Mouse (Mus musculus): ENCODE measurements around the gene Leng1.
A peak's percentile ranks its signal among the peaks of the same experiment; 100 is the strongest.

The Leng1 gene

DNA sequence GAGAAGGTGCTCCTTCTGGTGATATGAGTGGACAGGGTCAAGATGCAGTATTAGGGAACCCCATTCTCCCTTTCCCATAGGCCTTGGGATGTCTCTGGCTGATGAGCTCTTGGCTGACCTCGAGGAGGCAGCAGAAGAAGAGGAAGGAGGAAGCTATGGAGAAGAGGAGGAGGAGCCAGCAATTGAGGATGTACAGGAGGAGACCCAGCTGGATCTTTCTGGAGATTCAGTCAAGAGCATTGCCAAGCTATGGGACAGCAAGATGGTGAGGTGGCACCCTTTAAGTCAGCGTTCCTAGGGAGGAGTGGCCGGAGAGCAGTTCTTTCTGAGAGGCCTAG, 35.2 kb downstream of the Leng1 start:
- DNase-seq (ENCODE audit: extremely low spot score, low spot score) = no peak

DNA sequence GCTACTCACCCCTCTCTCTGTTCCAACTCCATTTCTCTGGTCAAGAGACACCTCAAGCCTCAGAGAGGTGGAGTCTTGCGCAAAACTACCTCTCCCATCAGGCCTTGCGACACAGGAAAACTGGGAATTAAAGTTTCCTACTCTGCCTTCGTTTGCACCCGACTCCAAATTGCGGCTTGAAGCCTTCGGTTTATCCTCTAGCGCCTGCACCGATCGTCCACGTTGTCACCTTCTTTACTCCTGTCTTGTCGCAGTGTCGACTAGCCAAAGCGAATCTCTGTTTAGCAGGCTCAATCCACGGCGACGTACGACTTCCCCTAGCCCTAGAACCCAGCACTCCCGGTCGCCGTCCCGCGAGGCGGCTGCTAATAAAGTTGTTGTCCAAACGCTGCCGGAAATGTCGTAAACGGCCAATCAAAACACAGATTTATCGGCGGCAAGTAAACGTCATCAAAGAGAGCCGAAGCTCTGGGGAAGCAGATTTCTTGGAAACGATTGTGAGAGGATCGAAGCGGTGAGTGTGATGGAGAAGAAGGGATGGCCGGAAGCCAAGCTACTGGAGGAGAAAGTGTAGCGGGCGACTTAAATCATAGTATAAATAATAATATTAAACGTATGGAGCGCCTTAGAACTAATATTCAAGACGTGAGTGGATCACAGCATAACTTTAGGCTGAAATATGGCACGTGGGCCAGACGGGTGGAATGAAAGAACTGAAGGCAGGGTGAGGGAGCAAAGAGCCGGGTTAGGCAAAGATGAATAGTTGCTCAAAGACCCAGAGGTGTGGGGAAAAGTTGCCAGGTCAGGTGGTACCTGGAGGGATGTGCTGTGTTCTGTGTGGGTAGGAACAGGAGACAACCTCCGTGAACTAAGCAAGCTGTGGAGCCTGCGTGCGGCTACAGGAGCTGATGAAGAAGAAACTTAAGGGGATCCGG, 35.8 kb downstream of the Leng1 start, which contains the start of the genes Tfpt and Prpf31:
Tfpt (minus strand) TSS at position 387 of the 935 bp plus-strand sequence.
Prpf31 (plus strand) TSS at position 443 of the 935 bp plus-strand sequence.
- peak; percentile 96 for DNase-seq (ENCODE audit: extremely low spot score, low spot score)

DNA sequence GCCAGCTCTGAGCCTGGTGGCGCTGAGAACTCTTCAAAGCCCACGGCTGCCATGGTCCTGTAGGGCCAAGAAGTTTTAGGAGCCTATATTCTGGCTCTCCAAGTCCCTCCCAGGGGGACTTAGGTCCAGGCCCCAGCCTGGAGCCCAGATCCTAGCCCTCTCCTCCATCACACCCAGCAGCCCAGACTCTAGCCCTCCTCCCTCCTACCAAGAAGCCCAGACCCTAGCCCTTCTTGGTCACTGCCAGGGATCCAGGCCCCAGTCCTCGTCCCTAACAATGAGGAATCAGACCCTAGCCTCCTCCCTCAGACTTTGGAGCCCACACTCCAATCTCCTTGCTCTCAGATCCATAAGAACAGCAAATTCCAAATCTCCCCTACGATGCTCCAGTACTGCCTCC, 36.6 kb downstream of the Leng1 start:
- DNase-seq (ENCODE audit: extremely low spot score, low spot score) = peak; percentile 24

DNA sequence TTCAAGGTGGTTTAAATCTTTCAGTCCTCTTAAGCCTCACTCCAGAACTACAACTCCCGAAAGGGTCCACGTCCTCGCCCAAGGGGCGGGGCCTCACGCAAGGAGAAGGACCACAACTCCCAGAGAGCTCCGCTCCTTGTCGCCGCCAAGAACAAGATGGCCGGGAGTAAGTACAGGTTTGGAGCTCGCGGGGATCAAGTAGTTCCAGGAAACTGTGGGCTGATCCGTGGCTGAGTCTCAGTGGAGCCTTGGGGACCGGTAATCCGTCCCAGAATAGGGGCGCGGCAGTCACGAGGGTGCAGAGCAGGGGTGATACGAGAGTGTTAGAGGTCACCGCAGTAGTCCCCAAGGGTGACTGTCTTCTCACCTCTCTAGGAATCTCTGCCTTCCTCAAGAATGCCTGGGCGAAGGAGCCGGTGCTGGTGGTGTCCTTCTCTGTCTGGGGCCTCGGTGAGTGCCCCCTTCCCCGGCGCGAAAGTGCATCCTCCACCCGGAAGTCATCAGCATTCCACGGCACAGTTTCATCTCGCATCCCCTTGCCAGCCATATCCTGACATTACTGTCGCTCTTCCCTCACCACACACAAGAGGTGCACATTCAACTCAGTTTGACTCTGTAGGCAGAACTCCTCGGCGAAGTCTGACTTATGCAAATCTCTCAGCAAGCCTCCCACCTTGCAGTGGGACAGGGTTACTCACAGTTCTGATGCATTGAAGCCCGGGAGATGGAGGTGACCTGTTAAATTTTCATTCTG, 48.2 kb downstream of the Leng1 start, which contains the start of gene Ndufa3:
Ndufa3 (plus strand) TSS at position 132 of the 754 bp plus-strand sequence.
- DNase-seq (ENCODE audit: extremely low spot score, low spot score) = peak; percentile 73

DNA sequence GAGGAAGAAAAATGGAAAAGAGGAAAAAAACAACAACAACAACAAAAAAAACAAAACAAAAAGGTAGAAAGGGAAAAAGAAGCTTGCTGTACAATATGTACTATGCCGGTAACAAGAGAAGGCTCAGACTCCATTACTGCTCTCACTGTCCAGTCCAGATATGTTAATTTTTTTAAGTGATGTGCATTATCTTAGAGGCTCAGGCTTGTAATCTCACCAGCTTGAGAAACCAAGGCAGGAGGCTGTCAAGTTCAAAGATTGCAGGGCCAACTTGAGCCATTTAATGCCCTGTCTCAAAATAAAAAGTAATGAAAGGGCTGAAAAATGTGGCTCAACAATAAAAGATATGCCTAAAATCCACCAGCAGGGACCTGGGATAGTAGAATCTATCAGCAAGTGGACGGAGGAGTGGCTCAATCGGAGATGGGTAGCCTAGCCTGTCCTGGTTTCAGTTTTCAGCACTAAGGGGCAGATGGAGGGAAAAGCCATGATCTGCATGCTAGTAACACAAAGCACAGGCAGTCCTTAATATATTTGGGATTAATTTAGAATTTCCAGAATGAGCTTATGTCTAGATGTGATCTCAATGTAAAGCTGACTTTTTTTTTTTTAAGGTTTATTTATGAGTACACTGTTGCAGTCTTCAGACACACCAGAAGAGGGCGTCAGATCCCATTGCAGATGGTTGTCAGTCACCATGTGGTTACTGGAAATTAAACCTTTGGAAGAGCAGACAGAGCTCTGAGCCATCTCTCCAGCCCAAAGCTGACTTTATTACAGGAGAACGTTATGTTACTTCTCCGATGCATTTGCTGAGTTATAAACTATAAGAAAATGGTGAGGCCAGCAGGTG, 49.0 kb downstream of the Leng1 start:
- no peak for DNase-seq (ENCODE audit: extremely low spot score, low spot score)

DNA sequence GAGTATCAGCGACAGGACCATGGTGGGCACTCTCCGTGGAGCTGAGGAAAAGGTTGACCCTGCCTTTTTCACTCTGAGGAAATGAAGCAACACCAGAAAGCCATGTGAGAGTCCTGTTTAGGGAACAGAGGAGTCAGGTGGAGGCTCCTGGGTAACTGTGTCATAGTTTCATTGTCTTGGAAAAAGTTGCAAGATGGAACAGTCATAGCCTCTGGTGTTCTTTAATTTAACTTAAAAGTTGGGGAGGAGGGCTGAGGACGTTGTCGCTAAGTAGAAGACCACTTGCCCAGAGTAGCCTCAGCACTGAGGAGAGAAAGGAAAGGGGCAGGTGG, 49.6 kb downstream of the Leng1 start, which contains the start of gene Oscar:
Oscar (minus strand) TSS at position 101 of the 332 bp plus-strand sequence.
- DNase-seq (ENCODE audit: extremely low spot score, low spot score) = no peak

DNA sequence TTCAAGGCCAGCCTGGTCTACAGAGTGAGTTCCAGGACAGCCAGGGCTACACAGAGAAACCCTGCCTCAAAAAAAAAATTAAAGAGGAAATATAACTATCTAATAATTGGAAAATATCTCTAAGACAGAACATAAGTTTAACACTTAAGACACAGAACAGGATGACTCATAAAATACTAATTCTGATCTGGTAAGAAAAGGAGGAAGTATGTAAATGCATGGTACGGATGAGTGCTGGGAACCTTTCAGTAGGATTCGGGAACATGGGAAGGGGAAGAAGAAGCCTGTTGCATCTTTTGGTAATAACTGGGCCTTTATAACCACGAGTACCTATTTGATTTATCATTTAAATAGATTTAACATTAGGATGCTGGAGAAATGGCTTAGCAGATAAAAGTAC, 51.6 kb downstream of the Leng1 start:
- DNase-seq (ENCODE audit: extremely low spot score, low spot score) = no peak

DNA sequence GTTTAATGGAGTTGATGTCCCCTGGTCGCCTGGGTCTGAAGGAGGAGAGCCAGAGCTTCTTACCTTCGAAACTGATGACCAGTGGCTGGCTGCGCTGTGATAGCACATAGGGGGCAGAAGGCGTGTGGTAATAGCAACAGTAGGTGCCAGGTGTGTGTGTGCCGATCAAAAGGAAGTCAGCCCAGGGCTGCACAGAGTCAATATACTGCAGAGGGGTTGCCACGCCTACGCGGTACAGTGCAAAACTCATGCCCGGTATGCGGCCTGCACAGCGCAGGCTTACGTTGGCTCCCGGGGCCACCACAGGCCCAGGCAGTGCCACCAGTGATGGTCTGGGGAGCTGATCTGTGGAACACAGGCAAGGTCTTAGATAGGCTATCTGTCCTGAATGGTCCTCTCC, 54.6 kb downstream of the Leng1 start:
- no peak for DNase-seq (ENCODE audit: extremely low spot score, low spot score)

DNA sequence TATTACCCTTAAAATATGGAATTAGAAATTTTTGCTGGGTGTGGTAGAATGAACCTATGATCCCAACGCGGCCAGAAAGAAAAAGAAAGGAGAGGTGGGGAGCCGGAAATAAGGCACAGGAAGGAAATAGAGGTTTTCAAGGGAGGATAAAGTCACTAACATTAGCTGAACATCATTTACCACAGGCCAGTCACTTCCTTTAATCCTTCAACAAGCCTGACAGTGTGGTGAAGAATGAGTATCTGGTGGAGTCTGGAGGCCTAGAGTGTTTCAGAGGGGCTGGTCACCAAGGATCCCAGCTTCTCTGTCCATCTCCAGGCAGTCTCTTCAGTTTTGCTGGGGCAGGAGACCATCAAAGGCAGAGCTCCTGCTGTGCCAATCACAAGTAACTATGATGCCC, 55.2 kb downstream of the Leng1 start:
- no peak for DNase-seq (ENCODE audit: extremely low spot score, low spot score)

Measured in neural tube, embryonic 10.5 days (tissue).